8 mouse cellular contexts compared by ENCODE assay signal in the genomic region with DNA sequence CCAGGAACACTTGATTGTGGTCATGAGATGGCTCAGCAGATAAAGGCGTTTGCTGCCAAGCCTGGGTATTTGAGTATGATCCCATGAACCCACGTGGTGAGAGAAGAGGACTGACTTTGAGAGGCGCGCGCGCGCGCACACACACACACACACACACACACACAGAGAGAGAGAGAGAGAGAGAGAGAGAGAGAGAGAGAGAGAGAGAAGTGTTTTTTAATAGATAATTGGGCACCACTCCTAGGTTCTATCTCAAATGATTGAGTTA. TPM values are rescaled to one million over a fixed set of nuclear protein-coding genes. Genes with fewer than 3 reads are reported as not detected.
A peak's percentile ranks its signal among the peaks of the same experiment; 100 is the strongest.
DNase-seq lines count a peak whose midpoint lies in the region; ATAC-seq and TF ChIP-seq lines count a peak whose summit lies in the region.
"Not testable (repeated sequence)": the region's sequence is repeated elsewhere in the genome, so short reads cannot be mapped to it uniquely, and the experiment has no call there.

No protein-coding gene starts in this region.

- H3K9me3 ChIP-seq in E14TG2a.4 (ENCODE audit: low read length); embryonic facial prominence, embryonic 14.5 days (ENCODE audit: control insufficient read depth, low read length); heart, embryonic 10.5 days; hindbrain, embryonic 16.5 days (ENCODE audit: control insufficient read depth, low read length); liver, embryonic 11.5 days (ENCODE audit: control insufficient read depth, low read length); neural tube, embryonic 12.5 days: not testable (repeated sequence)

- H3K4me1 ChIP-seq in E14TG2a.4 (replicated peaks; ENCODE audit: low read depth, low read length): peaks cover 29% of the 10 kb centered on the region
- not testable (repeated sequence) for H3K4me1 ChIP-seq in embryonic facial prominence, embryonic 14.5 days (ENCODE audit: control insufficient read depth, insufficient read depth, low read length); liver, embryonic 11.5 days (replicated peaks; ENCODE audit: control insufficient read depth, insufficient read depth, low read length)
- H3K4me1 ChIP-seq in heart, embryonic 10.5 days: peaks cover 17% of the 10 kb centered on the region
- H3K4me1 ChIP-seq in hindbrain, embryonic 16.5 days (ENCODE audit: control insufficient read depth, insufficient read depth, low read depth, low read length): peaks cover 21% of the 10 kb centered on the region
- peaks cover 20% of the 10 kb centered on the region for H3K4me1 ChIP-seq in neural tube, embryonic 12.5 days

- H3K4me2 ChIP-seq in embryonic facial prominence, embryonic 14.5 days (ENCODE audit: low read depth, low read length): peak overlapping the region; percentile 98
- H3K4me2 ChIP-seq in hindbrain, embryonic 16.5 days (ENCODE audit: low read length): peak overlapping the region; percentile 92
- H3K4me2 ChIP-seq in liver, embryonic 11.5 days: peak overlapping the region; percentile 79
- H3K4me2 ChIP-seq in neural tube, embryonic 12.5 days (replicated peaks): peak overlapping the region; percentile 98

- TF ChIP-seq CTCF in E14TG2a.4 (conservative IDR thresholded peaks at IDR 0.05; ENCODE audit: low read length): not testable (repeated sequence)

- peak overlapping the region; percentile 92; the same call in 1 of the 2 replicates for H3K4me3 ChIP-seq in E14TG2a.4 (replicated peaks; ENCODE audit: low read length)
- H3K4me3 ChIP-seq in embryonic facial prominence, embryonic 14.5 days (ENCODE audit: low read depth, low read length): peak overlapping the region; percentile 77
- H3K4me3 ChIP-seq in heart, embryonic 10.5 days: peak overlapping the region; percentile 83
- peak overlapping the region; percentile 69 for H3K4me3 ChIP-seq in hindbrain, embryonic 16.5 days (ENCODE audit: low read length)
- H3K4me3 ChIP-seq in liver, embryonic 11.5 days (ENCODE audit: low read depth, low read length): peak overlapping the region; percentile 60; the same call in 1 of the 2 replicates
- peak overlapping the region; percentile 57; the same call in 1 of the 2 replicates for H3K4me3 ChIP-seq in neural tube, embryonic 12.5 days

- WGBS in embryonic facial prominence, embryonic 14.5 days: 4% methylated on average over 8 of the region's 8 CpGs
- WGBS in heart, embryonic 10.5 days: 1% methylated on average over 8 of the region's 8 CpGs
- WGBS in hindbrain, embryonic 16.5 days: 3% methylated on average over 8 of the region's 8 CpGs
- WGBS in liver, embryonic 11.5 days: 5% methylated on average over 8 of the region's 8 CpGs
- WGBS in neural tube, embryonic 12.5 days: 3% methylated on average over 8 of the region's 8 CpGs

- not testable (repeated sequence) for H3K9ac ChIP-seq in embryonic facial prominence, embryonic 14.5 days (ENCODE audit: low read depth, low read length); hindbrain, embryonic 16.5 days (ENCODE audit: low read depth, low read length); liver, embryonic 11.5 days (ENCODE audit: low read depth, low read length); neural tube, embryonic 12.5 days

- not testable (repeated sequence) for H3K27ac ChIP-seq in embryonic facial prominence, embryonic 14.5 days (replicated peaks; ENCODE audit: low read depth, low read length); heart, embryonic 10.5 days; hindbrain, embryonic 16.5 days (ENCODE audit: low read depth, low read length); liver, embryonic 11.5 days (ENCODE audit: low read depth, low read length); neural tube, embryonic 12.5 days

- ATAC-seq in embryonic facial prominence, embryonic 14.5 days (ENCODE audit: low read depth); liver, embryonic 11.5 days (replicated peaks; ENCODE audit: low FRiP score); neural tube, embryonic 12.5 days (ENCODE audit: low FRiP score, low read depth): not testable (repeated sequence)
- ATAC-seq in hindbrain, embryonic 16.5 days: peak; percentile 45; the same call in 1 of the 2 replicates

- peaks cover 68% of the 10 kb centered on the region for H3K27me3 ChIP-seq in E14TG2a.4 (ENCODE audit: insufficient read depth, low read length)
- peaks cover 55% of the 10 kb centered on the region for H3K27me3 ChIP-seq in embryonic facial prominence, embryonic 14.5 days (replicated peaks; ENCODE audit: control insufficient read depth, insufficient read depth, low read length)
- peaks cover 74% of the 10 kb centered on the region for H3K27me3 ChIP-seq in heart, embryonic 10.5 days (ENCODE audit: insufficient read depth, poor library complexity, severe bottlenecking)
- H3K27me3 ChIP-seq in hindbrain, embryonic 16.5 days (replicated peaks; ENCODE audit: control insufficient read depth, insufficient read depth, low read length): peaks cover 26% of the 10 kb centered on the region
- peaks cover 61% of the 10 kb centered on the region for H3K27me3 ChIP-seq in liver, embryonic 11.5 days (replicated peaks; ENCODE audit: control insufficient read depth, insufficient read depth, low read length)
- H3K27me3 ChIP-seq in neural tube, embryonic 12.5 days (replicated peaks): peaks cover 45% of the 10 kb centered on the region

- DNase-seq in embryonic facial prominence, embryonic 14.5 days (ENCODE audit: low spot score): peak; percentile 63
- not testable (repeated sequence) for DNase-seq in heart, embryonic 10.5 days (ENCODE audit: low spot score); liver, embryonic 11.5 days (ENCODE audit: low spot score)
- peak; percentile 58 to 62 for DNase-seq in kidney, postnatal 36 days
- peak; percentile 12 for DNase-seq in lung, postnatal 14 days

- H3K36me3 ChIP-seq in E14TG2a.4 (ENCODE audit: insufficient read depth, low read length); embryonic facial prominence, embryonic 14.5 days (ENCODE audit: control insufficient read depth, insufficient read depth, low read length); heart, embryonic 10.5 days; hindbrain, embryonic 16.5 days (ENCODE audit: control insufficient read depth, insufficient read depth, low read length); liver, embryonic 11.5 days (ENCODE audit: control insufficient read depth, insufficient read depth, low read length); neural tube, embryonic 12.5 days: not testable (repeated sequence)

RNA-seq across cellular contexts. Expression of a gene that starts 32.0 kb away (rescaled TPM):
- 14.2 and 15.0 TPM in 2 replicates for polyA plus RNA-seq in embryonic facial prominence, embryonic 14.5 days (2014; fragmentation: Nextera tagmentation; extraction: Ambion mirVana)
- 7.5 and 9.2 TPM in 2 replicates for polyA plus RNA-seq in heart, embryonic 10.5 days (2016; fragmentation: Nextera tagmentation; extraction: Ambion mirVana)
- polyA plus RNA-seq in hindbrain, embryonic 16.5 days (2015; fragmentation: Nextera tagmentation; extraction: Ambion mirVana): 28.5 and 30.3 TPM in 2 replicates
- 1.7 and 2.6 TPM in 2 replicates for polyA plus RNA-seq in liver, embryonic 11.5 days (2014; fragmentation: Nextera tagmentation; extraction: Ambion mirVana)
- 35.7 and 44.0 TPM in 2 replicates for polyA plus RNA-seq in neural tube, embryonic 12.5 days (2016; fragmentation: Nextera tagmentation; extraction: Ambion mirVana)
